Mouse (Mus musculus) ES-Bruce4 (cell line): ENCODE data around the gene Olfr178. TPM values are rescaled to one million over a fixed set of nuclear protein-coding genes. Genes with fewer than 3 reads are reported as not detected.

Experiments used
- H3K27ac ChIP-seq: 2 replicates; pipeline ENCODE4 v1.5.1; 2012; ENCODE audit warnings: low read length, inconsistent platforms; ENCODE audit not compliant: insufficient read depth
- H3K27me3 ChIP-seq: 2 replicates; pipeline ENCODE4 v1.6.1; 2012; ENCODE audit warnings: mild to moderate bottlenecking, low read length, inconsistent platforms; ENCODE audit not compliant: control insufficient read depth, poor library complexity, insufficient read depth, severe bottlenecking
- H3K36me3 ChIP-seq: 2 replicates; pipeline ENCODE4 v1.6.1; 2012; ENCODE audit warnings: inconsistent platforms, mild to moderate bottlenecking, low read length, moderate library complexity; ENCODE audit not compliant: control insufficient read depth, poor library complexity, insufficient read depth, severe bottlenecking
- H3K4me1 ChIP-seq: one replicate; pipeline ENCODE4 v1.8.1; 2011; ENCODE audit warnings: low read length; ENCODE audit not compliant: control insufficient read depth, insufficient read depth
- H3K4me3 ChIP-seq: 2 replicates; pipeline ENCODE4 v1.5.1; 2011; ENCODE audit warnings: low read depth, mild to moderate bottlenecking, low read length
- H3K9ac ChIP-seq: 2 replicates; pipeline ENCODE4 v1.6.1; 2012; ENCODE audit warnings: low read depth, mild to moderate bottlenecking, inconsistent platforms; ENCODE audit not compliant: poor library complexity, severe bottlenecking
- H3K9me3 ChIP-seq: replicated peaks from 2 replicates; pipeline ENCODE4 v1.6.1; 2012; ENCODE audit warnings: mild to moderate bottlenecking, low read length, inconsistent platforms; ENCODE audit not compliant: control insufficient read depth, poor library complexity, insufficient read depth, severe bottlenecking
- CTCF ChIP-seq: IDR thresholded peaks from one replicate; pipeline ENCODE4 v1.8.1; 2011; ENCODE audit warnings: low read depth, low read length
- EP300 ChIP-seq: IDR thresholded peaks from 2 replicates; pipeline ENCODE4 v1.6.1; 2011; ENCODE audit warnings: low read depth, low read length; ENCODE audit not compliant: insufficient read depth
- POLR2A ChIP-seq: IDR thresholded peaks from one replicate; pipeline ENCODE4 v1.8.1; 2011; ENCODE audit warnings: low read length; ENCODE audit not compliant: insufficient read depth
- polyA plus RNA-seq: library from polyadenylated mRNA; stranded (reverse); fragments of >200 nt; gene quantifications from 2 replicates; pipeline ENCODE4 v1.2.4, GENCODE M21; 2011; ENCODE audit warnings: low read depth; ENCODE audit not compliant: missing spikeins, insufficient read depth, insufficient read length

Gene Olfr178
- polyA plus RNA-seq, 1 experiment, result not detected

DNA sequence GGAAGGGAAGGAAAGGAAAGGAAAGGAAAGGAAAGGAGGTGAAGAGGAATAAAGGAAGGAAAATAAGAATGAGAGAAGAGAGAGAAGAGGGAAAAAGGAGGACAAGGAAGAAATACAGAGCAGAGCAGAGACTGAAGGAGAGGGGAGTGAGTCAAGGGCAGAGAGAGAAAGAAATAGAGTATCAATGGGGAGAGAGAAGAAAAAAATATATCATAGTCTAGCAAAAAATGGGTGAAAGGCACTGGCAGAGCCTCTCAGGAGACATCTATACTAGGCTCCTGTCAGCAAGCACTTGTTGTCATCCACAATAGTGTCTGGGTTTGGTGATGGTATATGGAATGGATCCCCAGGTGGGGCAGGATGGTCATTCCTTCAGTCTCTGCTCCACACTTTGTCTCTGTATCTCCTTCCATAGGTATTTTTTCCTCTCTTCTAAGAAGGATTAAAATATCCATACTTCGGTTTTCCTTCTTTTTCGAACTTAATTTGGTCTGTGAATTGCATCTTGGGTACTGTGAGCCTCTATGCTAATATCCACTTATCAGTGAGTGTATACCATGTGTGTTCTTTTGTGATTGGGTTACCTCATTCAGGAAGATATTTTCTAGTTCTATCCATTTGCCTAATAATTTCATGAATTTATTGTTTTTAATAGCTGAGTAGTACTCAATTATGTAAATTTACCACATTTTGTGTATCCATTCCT is 31.7 kb downstream of the Olfr178 start:
- TF ChIP-seq EP300 (no peak), POLR2A (no peak), CTCF (no peak)
- H3K36me3 ChIP-seq, result no peaks in the 10 kb centered on the region
- no peak overlapping the region for H3K27ac ChIP-seq
- no peaks in the 10 kb centered on the region; the same call in 1 of the 2 replicates for H3K9me3 ChIP-seq
- no peak overlapping the region for H3K4me3 ChIP-seq
- no peaks in the 10 kb centered on the region for H3K4me1 ChIP-seq
- no peak overlapping the region for H3K9ac ChIP-seq
- no peaks in the 10 kb centered on the region for H3K27me3 ChIP-seq

Other genes starting within 250 kb of the Olfr178 start
- gene Cpox, start 221.8 kb downstream of the Olfr178 start, polyA plus RNA-seq, result 32.7 and 35.2 TPM in 2 replicates
- not detected in 2 replicates for gene Gpr15, start 173.0 kb downstream of the Olfr178 start, polyA plus RNA-seq
- 51.6 and 53.9 TPM in 2 replicates for gene Cldnd1, start 164.2 kb downstream of the Olfr178 start, polyA plus RNA-seq
- gene Olfr172, start 128.9 kb downstream of the Olfr178 start, polyA plus RNA-seq, result not detected in 2 replicates
- gene Olfr173, start 91.8 kb downstream of the Olfr178 start, polyA plus RNA-seq, result not detected in 2 replicates
- not detected in 2 replicates for gene Olfr175-ps1, start 65.3 kb downstream of the Olfr178 start, polyA plus RNA-seq
- not detected in 2 replicates for gene Olfr177, start 17.3 kb downstream of the Olfr178 start, polyA plus RNA-seq
- gene Olfr181, start 36.7 kb upstream of the Olfr178 start, polyA plus RNA-seq, result not detected in 2 replicates
- not detected in 2 replicates for gene Olfr180, start 37.3 kb upstream of the Olfr178 start, polyA plus RNA-seq
- gene Olfr183, start 103.3 kb upstream of the Olfr178 start, polyA plus RNA-seq, result not detected in 2 replicates
- not detected in 2 replicates for gene Olfr186, start 138.2 kb upstream of the Olfr178 start, polyA plus RNA-seq
- gene Olfr187, start 147.7 kb upstream of the Olfr178 start, polyA plus RNA-seq, result not detected in 2 replicates
- gene Olfr190, start 185.9 kb upstream of the Olfr178 start, polyA plus RNA-seq, result not detected in 2 replicates
- gene Olfr191, start 197.8 kb upstream of the Olfr178 start, polyA plus RNA-seq, result not detected in 2 replicates
- gene Olfr193, start 219.8 kb upstream of the Olfr178 start, polyA plus RNA-seq, result not detected in 2 replicates
- not detected in 2 replicates for gene Olfr194, start 229.0 kb upstream of the Olfr178 start, polyA plus RNA-seq